Mouse (Mus musculus): ENCODE measurements around the gene Col20a1.

DNA sequence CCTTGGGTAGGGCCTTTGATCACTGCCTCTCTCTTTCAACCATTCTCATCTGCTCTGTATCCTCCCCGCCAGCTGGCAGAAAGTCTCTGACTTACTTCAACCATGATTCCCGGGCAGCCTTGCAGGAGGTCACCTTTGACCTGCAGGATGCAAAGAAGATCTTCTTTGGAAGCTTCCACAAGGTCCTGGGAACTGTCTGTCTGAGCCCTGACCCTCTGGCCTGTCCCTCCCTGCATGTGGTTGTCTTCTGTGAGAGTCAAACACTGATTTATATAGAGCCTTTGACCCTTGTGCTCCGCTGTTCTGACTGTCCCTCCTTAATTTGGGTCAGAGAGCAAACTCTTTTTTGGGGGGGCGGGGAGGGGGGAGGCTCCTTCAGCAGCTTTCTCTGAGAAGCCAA, 20.7 kb downstream of the Col20a1 start:
- no peak for TF ChIP-seq CTCF (IDR thresholded peaks at IDR 0.05; ENCODE audit: low read depth)
- TF ChIP-seq EP300 (IDR thresholded peaks at IDR 0.05; ENCODE audit: low read depth) = no peak
